Mouse (Mus musculus) left cerebral cortex, postnatal 4 days (tissue): ENCODE measurements at regions not wholly inside any gene's neighbourhood (a gene's known extent, or its start where the extent isn't known, plus 50 kb on each side); places are given as distances from the start of the nearest gene placed in this dataset.
"Not testable (repeated sequence)": the region's sequence is repeated elsewhere in the genome, so short reads cannot be mapped to it uniquely, and the experiment has no call there.

Experiments
- DNase-seq: peaks from one replicate; pipeline ENCODE4 v3.0.0-alpha.2; 2022
- intact Hi-C: fragments of 180-260 bp; cut with DNase I; formaldehyde crosslinking; loops from one replicate; pipeline ENCODE4 v1.15.1; 2025

DNA sequence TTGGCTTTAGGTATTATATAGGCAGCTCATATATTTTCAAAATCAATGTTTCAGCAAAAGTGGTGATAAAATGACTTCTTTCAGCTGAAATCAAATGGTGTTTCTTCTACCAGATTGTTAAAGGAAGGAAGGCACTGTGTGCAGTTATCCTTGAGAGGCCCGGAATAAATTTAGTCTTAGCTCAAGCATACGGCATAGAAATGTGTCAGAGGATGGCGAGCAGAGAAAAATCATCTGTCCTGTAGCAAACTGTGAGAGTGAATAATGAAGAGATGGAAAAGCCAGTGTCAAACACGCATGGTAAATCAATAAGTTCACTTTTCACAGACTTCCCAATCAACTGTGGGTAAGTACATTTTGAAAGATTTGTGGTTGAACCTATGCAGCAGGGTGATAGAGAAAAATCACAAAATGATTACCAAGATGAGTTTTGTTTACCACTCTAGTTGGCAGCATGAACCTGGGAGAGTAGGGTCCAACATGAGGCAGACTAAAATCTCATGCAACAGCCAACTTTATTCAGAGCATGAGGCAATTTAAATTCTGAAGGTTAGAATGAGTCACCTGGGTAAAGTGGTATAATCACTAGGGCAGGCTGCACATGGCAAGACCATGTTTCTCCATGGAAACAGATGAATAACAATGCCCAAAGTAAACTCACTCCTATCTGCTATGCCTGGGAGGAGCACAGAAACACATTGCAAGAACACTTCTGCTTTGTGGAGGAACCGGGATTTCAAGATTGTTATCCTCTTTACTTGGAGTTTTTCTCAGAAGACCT, 55.7 kb downstream of the AI429214 start:
- intact Hi-C loops: no loop called here
- DNase-seq: no peak

GRCm38 (mm10) chr8:37049969-37050683, 56.7 kb downstream of the AI429214 start:
- DNase-seq: no peak
- intact Hi-C loops: no loop called here

DNA sequence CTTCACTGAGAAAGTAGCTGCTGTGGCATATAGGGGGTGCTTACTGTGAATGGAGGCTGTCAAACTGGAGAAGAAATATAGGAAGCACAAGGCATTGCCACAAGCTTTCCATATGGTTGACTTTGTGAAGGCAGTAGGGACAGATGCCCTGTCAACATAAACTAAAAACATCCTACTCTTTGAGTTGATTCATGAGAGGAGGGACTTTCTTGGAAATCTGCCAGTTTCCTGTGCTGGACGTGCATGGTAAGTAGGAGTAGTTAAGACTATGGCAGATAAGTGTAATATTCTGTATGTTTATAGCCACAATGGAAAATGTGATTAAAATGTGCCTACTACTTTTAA, 57.3 kb downstream of the AI429214 start:
- no peak for DNase-seq
- intact Hi-C loops: no loop called here

GRCm38 (mm10) chr8:37056376-37056775, 63.0 kb downstream of the AI429214 start:
- DNase-seq: no peak
- intact Hi-C loops: no loop called here

DNA sequence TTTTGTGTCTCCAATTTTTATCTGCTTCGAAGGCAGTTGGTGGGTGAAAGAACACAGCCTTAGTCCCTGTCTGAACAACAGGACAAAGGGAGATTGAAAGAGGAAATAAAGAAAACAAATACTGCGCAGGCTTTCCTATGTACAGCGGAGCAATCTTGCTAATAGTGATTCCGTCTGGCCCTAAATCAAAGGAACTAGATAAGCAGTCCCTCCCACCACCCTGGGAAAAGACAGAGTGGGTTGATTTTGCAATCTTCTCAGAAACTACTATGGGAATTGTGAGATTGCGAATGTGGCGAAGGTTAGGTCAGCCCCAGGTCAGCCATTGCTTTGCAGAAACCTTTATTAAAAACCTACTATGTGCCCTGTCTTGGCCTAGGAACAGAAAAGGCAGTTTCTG, 65.0 kb downstream of the AI429214 start:
- no peak for DNase-seq
- intact Hi-C loops: no loop called here

GRCm38 (mm10) chr8:37062012-37062944, 68.9 kb downstream of the AI429214 start:
- peak; percentile 75 for DNase-seq
- intact Hi-C loops: loop anchor here (5.0 kb wide), 2 partner anchors 230 to 530 kb away; no protein-coding TSS in a partner anchor

DNA sequence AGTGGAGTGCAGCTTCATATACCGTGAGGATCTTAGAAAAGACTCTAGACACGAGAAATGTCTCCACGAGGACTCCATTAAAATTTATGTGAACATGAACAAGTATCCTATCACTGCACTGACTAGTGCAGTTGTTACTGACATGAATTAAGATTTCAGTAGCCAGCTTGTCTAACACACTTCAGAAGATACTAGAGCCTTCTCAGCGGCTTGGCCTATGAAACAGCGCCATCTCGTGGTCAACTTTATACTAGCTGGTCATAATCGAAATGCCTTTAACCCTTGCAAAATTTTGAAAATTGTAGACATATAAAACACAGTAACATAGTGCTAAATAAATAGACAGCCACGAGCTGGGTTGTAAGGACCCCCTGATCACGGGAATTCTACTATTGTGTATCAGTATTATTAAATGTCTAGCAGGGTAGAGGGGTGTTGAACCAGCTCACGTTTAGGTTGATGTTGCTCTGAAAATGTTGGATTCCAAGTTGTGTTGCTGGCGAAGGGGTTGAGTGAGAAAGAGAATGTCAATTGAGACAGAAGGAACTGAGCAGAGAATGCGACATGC, 70.4 kb downstream of the AI429214 start:
- intact Hi-C loops: loop anchor here (5.0 kb wide), 2 partner anchors 232 to 532 kb away; no protein-coding TSS in a partner anchor
- DNase-seq: peak; percentile 67

DNA sequence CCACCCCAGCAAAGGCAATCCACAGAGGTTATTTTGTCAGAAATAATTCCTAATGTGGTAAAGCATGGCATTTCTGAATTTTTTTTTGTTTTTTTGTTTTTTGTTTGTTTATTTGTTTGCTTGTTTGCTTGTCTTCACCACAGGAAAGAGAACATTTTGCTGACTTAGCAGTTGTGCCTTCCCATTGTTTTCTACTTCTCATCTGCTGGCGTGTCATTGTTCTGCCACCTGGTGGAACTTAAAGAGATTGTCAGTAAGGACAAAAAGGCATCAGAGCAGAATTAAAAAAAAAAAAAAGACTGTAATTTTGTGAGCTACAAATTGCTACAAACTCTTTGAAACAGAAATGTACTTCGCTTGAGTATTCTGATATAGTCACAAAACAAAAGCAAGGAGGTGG, 79.5 kb downstream of the AI429214 start:
- intact Hi-C loops: loop anchor here (5.0 kb wide), 1 partner anchor 871 kb away; no protein-coding TSS in a partner anchor
- DNase-seq: no peak

DNA sequence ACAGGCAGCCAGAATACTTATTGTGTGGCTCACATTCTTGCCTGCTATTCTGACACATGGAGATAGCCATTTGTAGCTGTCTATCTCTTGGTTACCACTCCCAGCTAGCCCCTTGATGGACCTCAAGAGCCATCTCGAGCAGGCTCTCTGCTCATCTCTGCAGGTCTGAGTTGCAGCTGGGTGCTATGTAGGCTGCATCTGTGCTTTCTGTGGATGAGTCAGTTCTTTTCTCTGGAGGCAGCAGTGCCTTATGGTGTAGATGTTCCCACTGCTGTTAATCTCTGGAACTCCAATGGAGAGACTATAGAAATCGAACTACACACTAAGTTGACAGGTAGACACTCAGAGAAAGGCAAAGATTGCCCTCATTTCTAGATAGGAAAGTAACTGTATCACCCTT, 106.3 kb downstream of the AI429214 start:
- no peak for DNase-seq
- intact Hi-C loops: no loop called here

DNA sequence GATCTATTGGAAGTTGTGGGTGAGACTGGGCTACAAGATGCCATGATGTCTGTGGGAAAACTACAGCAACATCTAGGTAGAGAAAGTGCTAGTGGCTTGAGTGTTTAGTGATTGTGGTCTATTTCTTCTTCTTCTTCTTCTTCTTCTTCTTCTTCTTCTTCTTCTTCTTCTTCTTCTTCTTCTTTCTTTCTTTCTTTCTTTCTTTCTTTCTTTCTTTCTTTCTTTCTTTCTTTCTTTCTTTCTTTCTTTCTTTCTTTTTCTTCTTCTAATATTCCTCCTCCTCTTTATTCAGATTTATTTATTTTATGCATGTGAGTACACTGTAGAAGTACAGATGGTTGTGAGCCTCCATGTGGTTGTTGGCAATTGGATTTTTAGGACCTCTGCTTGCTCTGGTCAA, 119.0 kb downstream of the AI429214 start:
- intact Hi-C loops, DNase-seq: not testable (repeated sequence)

GRCm38 (mm10) chr8:37125834-37126233, 132.4 kb downstream of the AI429214 start:
- intact Hi-C loops: no loop called here
- no peak for DNase-seq

DNA sequence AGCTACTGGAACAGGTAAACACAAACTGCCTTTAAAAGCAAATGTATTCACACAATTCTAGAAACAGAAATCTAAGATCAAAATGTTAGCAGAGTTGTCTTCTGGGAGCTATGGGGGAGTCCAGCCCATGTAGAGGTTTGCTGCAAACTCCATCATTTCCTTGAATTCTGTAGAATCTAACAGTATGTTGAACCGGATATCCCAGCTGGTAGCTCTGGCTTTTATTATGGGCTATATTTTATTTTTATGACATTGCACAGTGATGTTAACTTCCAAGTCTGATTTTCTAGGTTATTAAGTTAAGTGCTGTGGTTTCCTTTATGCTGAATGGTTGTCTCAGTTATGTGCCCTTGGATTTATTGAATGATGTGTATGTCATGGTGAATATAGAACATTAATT, 136.3 kb downstream of the AI429214 start:
- DNase-seq: no peak
- intact Hi-C loops: no loop called here

DNA sequence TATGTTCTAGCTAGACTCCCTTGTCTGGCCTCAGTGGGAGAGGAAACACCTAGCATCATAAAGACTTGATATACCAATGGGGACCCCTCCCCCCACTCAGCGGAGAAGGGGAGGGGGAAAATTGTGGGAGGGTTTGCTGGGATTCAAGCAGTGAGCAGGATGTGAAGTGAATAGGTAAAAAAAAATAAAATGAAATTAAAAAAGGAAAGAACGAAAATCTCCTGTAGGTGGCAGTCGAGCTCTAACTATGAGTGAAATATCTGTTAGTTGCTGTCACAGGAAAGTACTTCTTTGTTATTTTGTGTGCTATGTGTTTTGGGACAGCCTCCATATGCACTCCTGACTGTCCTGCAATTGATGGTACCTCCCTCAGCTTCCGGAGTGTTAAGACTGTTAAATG, 138.6 kb downstream of the AI429214 start:
- intact Hi-C loops: no loop called here
- DNase-seq: peak; percentile 2

DNA sequence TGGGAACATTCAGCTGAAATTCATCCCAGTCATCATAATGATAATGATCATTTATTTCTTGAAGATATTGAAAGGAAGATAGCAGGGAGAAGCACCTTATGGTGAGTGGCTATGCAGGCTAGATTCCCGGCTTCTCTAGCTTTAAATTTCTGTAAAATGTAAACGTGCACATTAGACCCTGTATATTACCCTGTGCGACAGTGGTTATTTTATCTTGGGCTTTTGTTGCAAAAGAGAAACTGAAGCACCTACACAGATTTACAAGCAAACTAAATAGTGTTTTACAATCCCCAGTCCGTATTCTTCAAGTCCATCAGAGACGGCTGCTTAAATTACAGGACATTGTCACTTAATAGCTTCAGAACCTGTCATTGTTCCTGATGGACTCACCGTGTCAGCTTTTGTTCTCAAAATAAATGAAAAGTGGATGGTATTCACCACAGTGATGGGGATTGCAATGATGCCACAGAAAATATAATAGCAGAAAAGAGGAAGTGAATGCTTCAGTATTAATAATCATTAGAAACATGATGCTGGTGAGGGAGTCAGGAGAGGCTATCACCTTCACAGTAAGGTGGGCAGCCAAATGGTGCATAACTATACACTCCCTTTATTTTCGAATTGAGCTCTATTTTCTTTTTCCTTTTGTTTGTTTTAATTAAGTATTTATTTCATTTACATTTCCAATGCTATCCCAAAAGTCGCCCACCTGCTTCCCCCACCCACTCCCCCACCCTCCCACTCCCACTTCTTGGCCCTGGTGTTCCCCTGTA, 141.0 kb downstream of the AI429214 start:
- DNase-seq: no peak
- intact Hi-C loops: no loop called here

DNA sequence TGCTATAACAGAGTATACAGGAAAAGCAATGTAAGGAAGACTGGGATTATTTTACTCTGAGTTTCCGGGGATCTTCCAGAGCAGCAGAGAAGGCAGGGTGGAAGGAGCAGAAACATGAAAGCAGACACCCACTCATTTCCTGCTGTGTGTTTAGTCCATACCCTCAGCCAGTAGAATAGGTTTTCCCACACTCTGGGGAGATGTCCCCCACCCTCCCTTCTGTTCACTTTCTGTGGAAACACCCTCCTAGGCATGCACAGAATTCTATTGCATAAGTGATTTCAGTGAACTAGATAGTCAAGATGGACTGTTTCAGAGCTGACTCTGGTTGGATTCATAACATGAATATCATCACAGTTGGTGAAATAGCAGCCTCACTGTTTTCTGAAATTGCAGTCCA, 156.9 kb downstream of the AI429214 start:
- no peak for DNase-seq
- intact Hi-C loops: no loop called here

DNA sequence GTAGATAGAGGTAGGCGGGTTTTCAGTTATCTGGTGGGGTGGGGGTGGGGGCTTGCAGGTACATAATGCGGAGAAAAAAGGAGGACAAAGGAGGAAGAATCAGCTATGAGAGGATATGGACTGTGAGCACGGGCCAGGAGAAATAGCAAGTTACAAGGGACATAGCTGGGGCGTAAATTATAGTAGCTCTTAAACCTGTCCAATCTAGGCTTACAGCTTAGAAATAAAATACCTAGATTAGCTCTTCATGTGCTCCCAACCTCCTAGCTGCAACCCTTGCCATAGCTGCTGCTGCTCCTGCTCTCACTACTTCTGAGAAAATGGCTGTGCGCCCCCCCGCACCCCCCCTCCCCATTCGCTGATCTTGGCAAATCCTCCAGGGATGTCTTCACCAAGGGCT, 161.0 kb downstream of the AI429214 start:
- intact Hi-C loops: no loop called here
- no peak for DNase-seq

- intact Hi-C loops: no loop called here
These were observed 161.5 kb downstream of the AI429214 start for GRCm38 (mm10) chr8:37154946-37155345.

DNA sequence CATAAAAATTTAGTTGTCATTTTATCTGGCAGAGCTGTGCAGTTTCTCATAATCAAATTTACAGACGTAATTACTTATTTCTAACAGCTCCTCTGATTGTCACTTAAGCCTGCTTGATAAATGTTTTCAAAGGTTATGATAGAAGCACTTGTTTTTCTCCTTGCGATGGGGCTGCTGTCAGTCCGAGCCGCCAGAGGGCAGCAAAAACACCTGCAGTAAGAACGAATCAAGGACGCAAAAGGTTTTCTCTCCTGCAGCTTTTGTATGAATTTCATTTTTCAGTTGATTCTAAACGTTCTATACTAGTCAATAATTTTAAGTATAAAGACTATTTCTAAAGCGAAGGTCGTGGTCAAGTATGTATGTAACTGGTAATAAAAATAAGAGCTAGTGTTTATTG, 166.1 kb downstream of the AI429214 start:
- peak; percentile 83 for DNase-seq
- intact Hi-C loops: no loop called here

More at GRCm38 (mm10) chr8:37154946-37155345, 161.5 kb downstream of the AI429214 start:
- no peak for DNase-seq

- DNase-seq: no peak
These were observed 203.5 kb downstream of the AI429214 start for GRCm38 (mm10) chr8:37196859-37197258.

DNA sequence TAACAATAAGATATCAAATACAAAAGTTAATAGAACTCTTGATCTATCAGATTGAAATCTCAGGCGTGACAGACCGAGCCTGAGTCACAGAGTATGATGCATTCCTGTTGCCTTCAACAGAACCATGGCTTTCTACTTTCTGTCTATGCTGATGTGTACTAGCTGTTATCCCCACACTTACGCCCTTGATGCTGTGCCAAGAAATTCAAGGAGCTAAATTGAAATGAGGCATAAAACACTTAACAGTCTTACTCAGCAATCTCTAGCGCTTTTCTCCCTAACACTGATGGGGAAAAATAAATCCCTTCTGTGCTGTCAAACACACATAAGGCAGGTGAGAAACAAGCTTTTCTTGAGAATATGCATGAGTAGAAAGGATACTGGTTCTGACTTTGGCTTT, 222.5 kb downstream of the AI429214 start:
- intact Hi-C loops: no loop called here
- no peak for DNase-seq

More at GRCm38 (mm10) chr8:37196859-37197258, 203.5 kb downstream of the AI429214 start:
- intact Hi-C loops: no loop called here
